Mouse (Mus musculus): Measurements from ENCODE around the gene Paqr7. TPM values are rescaled to one million over a fixed set of nuclear protein-coding genes. Genes with fewer than 3 reads are reported as not detected.

The Paqr7 gene
- polyA plus RNA-seq, 1 experiment from 2014 or later, result 0.87 TPM

GRCm38 (mm10) chr4:134534932-134535786 is 38.7 kb downstream of the Paqr7 start, which contains the start of gene Mtfr1l:
Gene Mtfr1l (minus strand): TSS chr4:134535387.
- peak within 1 kb of the TSS; percentile 74 for H3K9ac ChIP-seq (replicated peaks; ENCODE audit: low read length)
- WGBS, result under 1% methylated on average over 71 of the region's 71 CpGs
- peaks cover 3% of the 10 kb centered on the region; the same call in 1 of the 2 replicates for H3K4me1 ChIP-seq (ENCODE audit: control insufficient read depth, insufficient read depth, low read length)
- peak within 1 kb of the TSS; percentile 75 for H3K27ac ChIP-seq (replicated peaks; ENCODE audit: low read depth, low read length)
- H3K27me3 ChIP-seq (ENCODE audit: control insufficient read depth, insufficient read depth, low read length), result no peaks in the 10 kb centered on the region
- DNase-seq (ENCODE audit: low spot score), result peak; percentile 98
- H3K4me2 ChIP-seq (ENCODE audit: low read depth, low read length), result peak within 1 kb of the TSS; percentile 81
- H3K36me3 ChIP-seq (replicated peaks; ENCODE audit: control insufficient read depth, insufficient read depth, low read depth, low read length), result peaks cover 3% of the 10 kb centered on the region; the same call in 1 of the 2 replicates
- H3K9me3 ChIP-seq (replicated peaks; ENCODE audit: control insufficient read depth, low read length), result no peaks in the 10 kb centered on the region
- H3K4me3 ChIP-seq (ENCODE audit: low read depth, low read length), result peak within 1 kb of the TSS; percentile 95
- ATAC-seq (replicated peaks; ENCODE audit: insufficient number of reproducible peaks, low FRiP score, low TSS enrichment, low read depth), result peak; percentile 94

GRCm38 (mm10) chr4:134535787-134536151 is 39.3 kb downstream of the Paqr7 start:
- peak overlapping the region; percentile 95 for H3K4me3 ChIP-seq (ENCODE audit: low read depth, low read length)
- H3K4me1 ChIP-seq (ENCODE audit: control insufficient read depth, insufficient read depth, low read length), result peaks cover 3% of the 10 kb centered on the region; the same call in 1 of the 2 replicates
- no peak for DNase-seq (ENCODE audit: low spot score)
- no peaks in the 10 kb centered on the region for H3K27me3 ChIP-seq (ENCODE audit: control insufficient read depth, insufficient read depth, low read length)
- no peak overlapping the region for H3K27ac ChIP-seq (replicated peaks; ENCODE audit: low read depth, low read length)
- WGBS, result 23% methylated on average over 8 of the region's 8 CpGs
- peak overlapping the region; percentile 22 for H3K9ac ChIP-seq (replicated peaks; ENCODE audit: low read length)
- no peaks in the 10 kb centered on the region for H3K9me3 ChIP-seq (replicated peaks; ENCODE audit: control insufficient read depth, low read length)
- peak overlapping the region; percentile 68 for H3K4me2 ChIP-seq (ENCODE audit: low read depth, low read length)
- no peak; the same call in 1 of the 2 replicates for ATAC-seq (replicated peaks; ENCODE audit: insufficient number of reproducible peaks, low FRiP score, low TSS enrichment, low read depth)
- H3K36me3 ChIP-seq (replicated peaks; ENCODE audit: control insufficient read depth, insufficient read depth, low read depth, low read length), result peaks cover 3% of the 10 kb centered on the region; the same call in 1 of the 2 replicates

GRCm38 (mm10) chr4:134538997-134539580 is 42.6 kb downstream of the Paqr7 start:
- WGBS, result 88% methylated on average over 10 of the region's 10 CpGs
- Histone ChIP-seq H3K27me3 (ENCODE audit: control insufficient read depth, insufficient read depth, low read length) (no peaks in the 10 kb centered on the region), H3K9me3 (replicated peaks; ENCODE audit: control insufficient read depth, low read length) (no peaks in the 10 kb centered on the region), H3K4me2 (ENCODE audit: low read depth, low read length) (no peak overlapping the region), H3K36me3 (replicated peaks; ENCODE audit: control insufficient read depth, insufficient read depth, low read depth, low read length) (peaks cover 3% of the 10 kb centered on the region; the same call in 1 of the 2 replicates), H3K4me1 (ENCODE audit: control insufficient read depth, insufficient read depth, low read length) (peaks cover 3% of the 10 kb centered on the region; the same call in 1 of the 2 replicates), H3K27ac (replicated peaks; ENCODE audit: low read depth, low read length) (no peak overlapping the region), H3K9ac (replicated peaks; ENCODE audit: low read length) (no peak overlapping the region), H3K4me3 (ENCODE audit: low read depth, low read length) (no peak overlapping the region)
- DNase-seq (ENCODE audit: low spot score) (no peak), ATAC-seq (replicated peaks; ENCODE audit: insufficient number of reproducible peaks, low FRiP score, low TSS enrichment, low read depth) (no peak)

- Histone ChIP-seq H3K4me1 (ENCODE audit: control insufficient read depth, insufficient read depth, low read length) (no peaks in the 10 kb centered on the region), H3K4me3 (ENCODE audit: low read depth, low read length) (no peak overlapping the region), H3K4me2 (ENCODE audit: low read depth, low read length) (no peak overlapping the region), H3K36me3 (replicated peaks; ENCODE audit: control insufficient read depth, insufficient read depth, low read depth, low read length) (peaks cover 3% of the 10 kb centered on the region; the same call in 1 of the 2 replicates), H3K27me3 (ENCODE audit: control insufficient read depth, insufficient read depth, low read length) (no peaks in the 10 kb centered on the region), H3K9me3 (replicated peaks; ENCODE audit: control insufficient read depth, low read length) (no peaks in the 10 kb centered on the region), H3K27ac (replicated peaks; ENCODE audit: low read depth, low read length) (no peak overlapping the region), H3K9ac (replicated peaks; ENCODE audit: low read length) (no peak overlapping the region)
- WGBS, result 86% methylated on average over 9 of the region's 9 CpGs
- DNase-seq (ENCODE audit: low spot score) (no peak), ATAC-seq (replicated peaks; ENCODE audit: insufficient number of reproducible peaks, low FRiP score, low TSS enrichment, low read depth) (no peak)
These were observed 46.2 kb downstream of the Paqr7 start for GRCm38 (mm10) chr4:134542726-134543125.

- ATAC-seq (replicated peaks; ENCODE audit: insufficient number of reproducible peaks, low FRiP score, low TSS enrichment, low read depth), result peak; percentile 47; the same call in 1 of the 2 replicates
- peaks cover 3% of the 10 kb centered on the region; the same call in 1 of the 2 replicates for H3K36me3 ChIP-seq (replicated peaks; ENCODE audit: control insufficient read depth, insufficient read depth, low read depth, low read length)
These were observed 46.8 kb downstream of the Paqr7 start for GRCm38 (mm10) chr4:134543261-134543660.

GRCm38 (mm10) chr4:134546814-134547705 is 50.6 kb downstream of the Paqr7 start:
- WGBS, result 73% methylated on average over 9 of the region's 9 CpGs
- Histone ChIP-seq H3K4me1 (ENCODE audit: control insufficient read depth, insufficient read depth, low read length) (no peaks in the 10 kb centered on the region), H3K9ac (replicated peaks; ENCODE audit: low read length) (no peak overlapping the region), H3K27ac (replicated peaks; ENCODE audit: low read depth, low read length) (no peak overlapping the region), H3K27me3 (ENCODE audit: control insufficient read depth, insufficient read depth, low read length) (no peaks in the 10 kb centered on the region), H3K4me2 (ENCODE audit: low read depth, low read length) (no peak overlapping the region), H3K9me3 (replicated peaks; ENCODE audit: control insufficient read depth, low read length) (peaks cover 9% of the 10 kb centered on the region), H3K4me3 (ENCODE audit: low read depth, low read length) (no peak overlapping the region), H3K36me3 (replicated peaks; ENCODE audit: control insufficient read depth, insufficient read depth, low read depth, low read length) (peaks cover 10% of the 10 kb centered on the region)
- ATAC-seq (replicated peaks; ENCODE audit: insufficient number of reproducible peaks, low FRiP score, low TSS enrichment, low read depth) (no peak), DNase-seq (ENCODE audit: low spot score) (no peak)

More at GRCm38 (mm10) chr4:134543261-134543660, 46.8 kb downstream of the Paqr7 start:
- no peak overlapping the region for H3K4me3 ChIP-seq (ENCODE audit: low read depth, low read length)
- no peak overlapping the region for H3K4me2 ChIP-seq (ENCODE audit: low read depth, low read length)
- no peak overlapping the region for H3K27ac ChIP-seq (replicated peaks; ENCODE audit: low read depth, low read length)
- no peak overlapping the region for H3K9ac ChIP-seq (replicated peaks; ENCODE audit: low read length)
- no peaks in the 10 kb centered on the region for H3K9me3 ChIP-seq (replicated peaks; ENCODE audit: control insufficient read depth, low read length)
- DNase-seq (ENCODE audit: low spot score), result peak; percentile 90
- WGBS, result 11% methylated on average over 5 of the region's 5 CpGs
- H3K4me1 ChIP-seq (ENCODE audit: control insufficient read depth, insufficient read depth, low read length), result no peaks in the 10 kb centered on the region
- no peaks in the 10 kb centered on the region for H3K27me3 ChIP-seq (ENCODE audit: control insufficient read depth, insufficient read depth, low read length)

- H3K4me2 ChIP-seq (ENCODE audit: low read depth, low read length), result no peak overlapping the region
- 76% methylated on average over 18 of the region's 18 CpGs for WGBS
- DNase-seq (ENCODE audit: low spot score), result no peak
- ATAC-seq (replicated peaks; ENCODE audit: insufficient number of reproducible peaks, low FRiP score, low TSS enrichment, low read depth), result no peak
- no peaks in the 10 kb centered on the region for H3K27me3 ChIP-seq (ENCODE audit: control insufficient read depth, insufficient read depth, low read length)
- no peak overlapping the region for H3K27ac ChIP-seq (replicated peaks; ENCODE audit: low read depth, low read length)
- no peak overlapping the region for H3K9ac ChIP-seq (replicated peaks; ENCODE audit: low read length)
- no peak overlapping the region for H3K4me3 ChIP-seq (ENCODE audit: low read depth, low read length)
- peaks cover 10% of the 10 kb centered on the region for H3K36me3 ChIP-seq (replicated peaks; ENCODE audit: control insufficient read depth, insufficient read depth, low read depth, low read length)
- H3K4me1 ChIP-seq (ENCODE audit: control insufficient read depth, insufficient read depth, low read length), result no peaks in the 10 kb centered on the region
- H3K9me3 ChIP-seq (replicated peaks; ENCODE audit: control insufficient read depth, low read length), result peaks cover 9% of the 10 kb centered on the region
These were observed 51.9 kb downstream of the Paqr7 start for GRCm38 (mm10) chr4:134548169-134548938.
